Mouse (Mus musculus): ENCODE results near the gene Prss46. TPM values are rescaled to one million over a fixed set of nuclear protein-coding genes. Genes with fewer than 3 reads are reported as not detected.
A peak's percentile ranks its signal among the peaks of the same experiment; 100 is the strongest.
"Not testable (repeated sequence)": the region's sequence is repeated elsewhere in the genome, so short reads cannot be mapped to it uniquely, and the experiment has no call there.

The Prss46 gene
- under 1 TPM in 1 of 2 experiments, not detected in 1; 0.39 TPM for total RNA-seq (2021)
- long read RNA-seq = 0 reads

DNA sequence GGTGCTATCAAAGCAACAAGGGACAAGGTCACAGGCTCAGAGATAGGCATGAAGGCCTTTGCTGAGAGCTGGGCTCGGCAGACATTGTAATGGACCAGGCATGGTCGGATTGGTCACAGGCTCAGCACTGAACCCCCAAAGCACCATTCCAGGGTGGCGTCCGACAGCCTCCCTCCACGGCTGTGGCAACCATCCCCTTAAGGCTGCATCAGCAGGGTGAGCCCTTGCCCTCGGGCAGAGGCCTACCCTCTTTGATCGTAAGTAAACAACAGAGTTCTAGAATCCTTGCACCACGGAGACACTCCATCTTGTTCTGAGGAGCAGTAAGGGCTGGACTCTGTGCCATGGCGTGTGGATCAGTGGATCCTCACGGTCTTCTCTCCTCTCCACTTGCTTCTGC lies at the start of gene Prss46:
Gene Prss46, plus strand, starts transcription at position 301 of the 400 bp plus-strand sequence.
- no peak for DNase-seq (ENCODE audit: low spot score in 2 of 2)

GRCm38 (mm10) chr9:110797013-110797412 lies 47.3 kb upstream of the Prss46 start:
- DNase-seq (ENCODE audit: low spot score in 2 of 2) = no peak

DNA sequence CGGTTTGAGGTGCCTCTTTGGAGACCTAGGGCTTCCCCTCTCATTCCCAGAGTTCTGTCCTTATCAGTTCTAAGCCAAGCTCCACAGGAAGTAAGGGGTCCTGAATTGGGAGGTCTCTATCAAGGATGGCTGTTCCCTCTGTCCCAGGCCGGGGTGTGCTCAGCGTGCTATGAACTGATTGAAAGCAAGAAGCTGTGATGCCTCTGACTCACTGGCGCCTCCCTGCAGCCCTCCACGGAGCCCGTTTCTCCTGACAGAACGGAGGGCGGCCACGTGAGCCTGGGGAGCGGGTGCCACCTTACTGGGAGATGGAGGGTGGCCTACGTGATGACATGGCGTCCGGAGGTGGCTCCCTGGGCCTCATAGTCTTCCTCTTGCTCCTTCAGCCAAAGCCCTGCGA lies 46.4 kb upstream of the Prss46 start, which contains the start of gene Prss42:
Gene Prss42, plus strand, starts transcription at position 301 of the 400 bp plus-strand sequence.
- no peak for DNase-seq (ENCODE audit: low spot score in 2 of 2)

GRCm38 (mm10) chr9:110800834-110801479 lies 43.3 kb upstream of the Prss46 start:
- no peak for DNase-seq (ENCODE audit: low spot score in 2 of 2)

GRCm38 (mm10) chr9:110803294-110803693 lies 41.0 kb upstream of the Prss46 start:
- DNase-seq (ENCODE audit: low spot score in 2 of 2) = no peak

- no peak for DNase-seq (ENCODE audit: low spot score in 2 of 2)
Observed at GRCm38 (mm10) chr9:110810051-110810450, 34.3 kb upstream of the Prss46 start.

DNA sequence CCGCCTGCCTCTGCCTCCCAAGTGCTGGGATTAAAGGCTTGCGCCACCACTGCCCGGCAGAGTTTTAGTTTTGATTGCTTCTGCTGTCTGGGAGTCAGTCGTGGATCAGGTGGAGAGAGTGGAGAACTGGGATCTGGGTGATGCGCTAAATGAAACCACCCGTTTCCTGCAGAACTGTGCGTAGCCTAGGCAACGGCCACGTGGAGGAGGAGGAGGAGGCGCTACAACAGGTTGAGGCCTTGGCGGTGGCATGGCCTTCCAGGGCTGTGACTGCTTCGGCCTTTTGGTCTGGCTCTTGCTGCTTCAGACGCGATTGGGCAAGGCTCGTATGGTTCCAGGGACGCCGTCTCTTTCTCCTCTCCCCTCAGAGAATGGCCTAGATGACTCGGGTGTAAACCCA lies 30.5 kb upstream of the Prss46 start, which contains the start of gene Prss44:
Gene Prss44, plus strand, starts transcription at position 206 of the 400 bp plus-strand sequence.
- no peak for DNase-seq (ENCODE audit: low spot score in 2 of 2)

- not testable (repeated sequence) for DNase-seq (ENCODE audit: low spot score in 2 of 2)
Observed at GRCm38 (mm10) chr9:110820546-110820945, 23.8 kb upstream of the Prss46 start.

DNA sequence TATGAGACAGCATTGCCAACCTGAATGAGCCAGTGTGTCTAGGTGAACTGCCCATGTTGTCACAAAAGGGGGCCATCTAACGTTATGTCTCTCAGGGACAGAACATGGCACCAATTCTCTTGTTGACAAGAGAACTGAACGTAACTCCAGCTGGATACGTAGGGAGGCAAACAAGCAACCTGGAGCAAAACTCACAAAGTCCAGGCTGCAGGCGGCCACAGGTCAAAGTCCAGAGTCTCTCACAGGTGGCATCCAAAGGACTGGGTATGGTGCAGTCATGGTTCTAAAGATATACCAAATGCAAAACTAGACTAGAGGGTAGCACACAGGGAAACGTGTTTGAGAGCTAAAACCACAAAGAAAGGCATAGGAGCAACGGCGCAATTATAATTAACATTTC lies 22.9 kb upstream of the Prss46 start:
- DNase-seq (ENCODE audit: low spot score in 2 of 2) = no peak

- no peak for DNase-seq (ENCODE audit: low spot score in 2 of 2)
Observed at GRCm38 (mm10) chr9:110825426-110825825, 18.9 kb upstream of the Prss46 start.

DNA sequence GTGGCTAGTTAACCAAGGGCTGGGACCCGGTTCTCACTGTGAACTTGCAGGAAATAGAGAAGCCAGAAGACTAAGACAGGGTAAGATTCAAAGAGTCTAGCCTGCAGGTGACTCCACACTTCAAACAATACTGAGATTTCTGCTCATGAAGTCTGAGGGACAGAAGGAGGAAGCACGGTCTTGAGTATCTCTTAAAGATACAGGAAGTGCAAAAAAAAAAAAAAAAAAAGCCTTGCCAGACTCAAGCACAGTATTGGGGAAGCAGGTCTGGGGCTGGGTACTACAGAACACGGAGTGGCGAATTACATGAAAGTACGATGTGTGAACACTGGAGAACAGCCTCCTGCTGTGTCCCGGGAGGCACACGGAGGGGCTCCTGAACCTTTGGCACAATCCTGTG lies 18.5 kb upstream of the Prss46 start:
- DNase-seq (ENCODE audit: low spot score in 2 of 2) = no peak

DNA sequence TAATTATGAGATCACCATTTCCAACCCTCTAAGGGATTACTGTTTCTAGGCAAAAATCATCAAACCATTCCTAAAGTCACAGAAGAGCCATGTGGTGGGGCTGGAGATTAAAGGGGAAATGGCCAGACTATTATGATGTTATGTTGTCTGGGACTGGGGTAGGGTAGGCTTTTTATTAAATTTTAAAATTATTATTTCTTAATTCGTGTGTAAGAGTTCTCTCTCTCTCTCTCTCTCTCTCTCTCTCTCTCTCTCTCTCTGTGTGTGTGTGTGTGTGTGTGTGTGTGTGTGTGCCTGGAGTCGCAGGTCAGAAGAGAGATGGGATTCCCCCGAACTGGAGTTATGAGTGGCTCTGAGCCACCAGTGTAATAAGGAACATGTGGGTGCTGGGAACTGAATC lies 17.9 kb upstream of the Prss46 start, which contains the start of gene Prss43:
Gene Prss43, plus strand, starts transcription at position 301 of the 400 bp plus-strand sequence.
- DNase-seq (ENCODE audit: low spot score in 2 of 2) = no peak

DNA sequence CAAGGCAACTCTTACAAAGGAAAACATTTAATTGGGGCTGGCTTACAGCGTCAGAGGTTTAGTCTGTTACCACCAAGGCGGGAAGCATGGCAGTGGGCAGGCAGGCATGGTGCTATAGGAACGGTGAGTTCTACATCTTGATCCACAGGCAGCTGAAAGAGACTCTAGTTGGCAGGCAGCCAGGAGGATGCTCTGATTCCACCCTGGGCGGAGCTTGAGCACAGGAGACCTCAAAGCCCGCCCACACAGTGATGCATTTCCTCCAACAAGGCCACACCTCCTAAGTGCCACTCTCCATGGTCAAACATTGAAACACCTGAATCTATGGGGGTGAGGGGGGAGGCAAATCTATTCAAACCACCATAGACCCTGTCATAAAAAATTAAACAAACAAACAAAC lies 11.3 kb upstream of the Prss46 start:
- no peak for DNase-seq (ENCODE audit: low spot score in 2 of 2)

- no peak for DNase-seq (ENCODE audit: low spot score in 2 of 2)
Observed at GRCm38 (mm10) chr9:110834411-110834810, 9.9 kb upstream of the Prss46 start, which contains the start of gene Prss45. Gene Prss45 (plus strand): TSS chr9:110834588.

DNA sequence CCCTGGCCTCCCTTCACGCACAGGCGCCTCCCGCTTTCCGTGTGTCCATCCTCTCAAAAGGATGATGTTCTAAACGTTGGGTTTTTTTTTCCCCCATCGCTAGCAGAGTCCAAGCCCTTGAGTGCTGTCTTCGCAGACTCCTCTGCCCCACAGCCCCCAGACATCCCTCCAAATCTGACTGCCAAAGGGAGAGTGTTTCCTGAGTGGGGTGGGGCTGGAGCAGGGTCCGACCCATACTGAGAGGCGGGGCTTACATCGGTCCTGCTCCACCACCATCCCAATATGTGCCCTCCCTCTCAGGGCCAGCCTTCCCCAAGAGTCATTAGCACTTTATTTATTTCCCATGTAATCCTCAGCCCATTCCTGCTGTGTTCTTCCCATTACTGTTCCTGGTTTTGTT lies 9.3 kb upstream of the Prss46 start:
- no peak for DNase-seq (ENCODE audit: low spot score in 2 of 2)

DNA sequence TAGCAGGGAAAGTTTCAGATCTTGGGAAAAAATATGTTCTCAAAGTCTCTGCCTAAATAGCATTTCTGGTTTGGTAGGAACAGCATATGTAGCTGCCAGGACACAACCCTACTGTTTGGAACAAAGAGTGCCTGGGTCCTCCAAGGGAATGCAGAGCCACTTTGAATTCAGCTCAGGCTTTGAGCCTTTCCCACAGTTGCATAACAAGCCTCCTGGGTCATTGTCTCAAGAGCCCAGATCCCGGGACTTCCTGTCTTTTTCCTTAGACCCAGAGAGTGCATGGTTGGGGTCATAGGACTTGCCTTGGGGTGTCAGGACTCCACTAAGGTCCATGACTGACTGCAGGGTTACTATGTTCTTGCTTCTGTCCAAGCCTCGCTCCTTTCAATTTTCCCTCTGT lies 8.2 kb upstream of the Prss46 start:
- DNase-seq (ENCODE audit: low spot score in 2 of 2) = peak in 1 of 2 experiments; percentile 34

DNA sequence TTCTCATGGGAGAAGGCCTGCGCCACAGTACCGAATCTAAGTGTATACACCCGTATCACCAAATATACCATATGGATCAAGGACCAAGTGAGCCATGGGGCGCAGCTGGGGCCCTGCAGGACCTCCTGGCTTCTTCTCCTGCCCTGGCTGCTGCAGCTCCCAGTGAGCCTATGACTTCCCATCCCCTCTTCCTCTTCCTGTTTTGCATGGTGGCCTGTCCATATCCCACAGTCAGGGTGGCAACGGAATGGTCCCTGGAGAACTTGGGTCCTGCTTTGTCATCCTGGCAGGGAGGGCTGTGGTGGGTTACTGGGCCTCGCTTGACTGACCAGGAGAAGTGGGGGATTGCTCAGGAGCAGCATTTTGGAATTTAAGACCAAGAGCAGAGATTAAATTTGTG lies 3.4 kb upstream of the Prss46 start:
- DNase-seq (ENCODE audit: low spot score in 2 of 2) = no peak

- no peak for DNase-seq (ENCODE audit: low spot score in 2 of 2)
Observed at GRCm38 (mm10) chr9:110841438-110841837, 2.9 kb upstream of the Prss46 start.

GRCm38 (mm10) chr9:110849162-110849561 lies 4.9 kb downstream of the Prss46 start:
- no peak for DNase-seq (ENCODE audit: low spot score in 2 of 2)

DNA sequence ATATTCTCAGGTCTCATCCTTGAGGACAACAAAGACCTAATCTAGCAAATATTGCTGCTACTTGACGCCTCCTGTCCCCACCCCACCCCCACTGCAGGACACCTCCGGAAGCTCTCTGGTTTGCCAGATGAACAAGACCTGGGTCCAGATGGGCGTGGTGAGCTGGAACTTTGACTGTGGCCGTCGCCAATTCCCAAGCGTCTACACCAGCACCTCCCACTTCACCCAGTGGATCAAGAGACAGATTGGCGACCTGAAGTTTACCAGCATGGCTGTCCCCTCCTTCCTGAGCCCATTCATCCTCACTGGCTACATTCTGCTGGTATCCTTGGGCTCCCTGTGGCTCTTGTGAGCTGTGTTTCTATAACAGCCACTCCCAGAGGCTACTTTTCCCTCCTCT lies 11.6 kb downstream of the Prss46 start:
- no peak for DNase-seq (ENCODE audit: low spot score in 2 of 2)

DNA sequence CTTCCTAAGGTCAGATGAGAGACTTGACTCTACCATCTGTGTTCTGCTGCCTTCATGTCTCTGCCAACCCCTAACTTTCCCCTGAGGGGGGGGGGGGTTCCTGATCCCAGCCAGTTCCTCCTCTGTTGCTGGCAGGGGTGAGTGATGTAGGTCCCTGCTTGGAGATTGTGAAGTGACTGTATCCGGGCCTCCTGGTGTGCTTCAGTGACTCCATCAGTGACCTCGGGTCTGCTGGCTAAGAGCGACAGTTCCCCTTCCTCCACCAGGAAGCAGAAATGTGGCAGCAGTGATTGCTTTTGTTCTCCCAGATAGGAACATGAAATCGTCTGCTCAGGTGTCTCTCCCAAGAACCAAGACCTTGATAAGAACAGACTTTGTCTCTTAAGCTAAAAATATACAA lies 12.6 kb downstream of the Prss46 start:
- no peak for DNase-seq (ENCODE audit: low spot score in 2 of 2)

DNA sequence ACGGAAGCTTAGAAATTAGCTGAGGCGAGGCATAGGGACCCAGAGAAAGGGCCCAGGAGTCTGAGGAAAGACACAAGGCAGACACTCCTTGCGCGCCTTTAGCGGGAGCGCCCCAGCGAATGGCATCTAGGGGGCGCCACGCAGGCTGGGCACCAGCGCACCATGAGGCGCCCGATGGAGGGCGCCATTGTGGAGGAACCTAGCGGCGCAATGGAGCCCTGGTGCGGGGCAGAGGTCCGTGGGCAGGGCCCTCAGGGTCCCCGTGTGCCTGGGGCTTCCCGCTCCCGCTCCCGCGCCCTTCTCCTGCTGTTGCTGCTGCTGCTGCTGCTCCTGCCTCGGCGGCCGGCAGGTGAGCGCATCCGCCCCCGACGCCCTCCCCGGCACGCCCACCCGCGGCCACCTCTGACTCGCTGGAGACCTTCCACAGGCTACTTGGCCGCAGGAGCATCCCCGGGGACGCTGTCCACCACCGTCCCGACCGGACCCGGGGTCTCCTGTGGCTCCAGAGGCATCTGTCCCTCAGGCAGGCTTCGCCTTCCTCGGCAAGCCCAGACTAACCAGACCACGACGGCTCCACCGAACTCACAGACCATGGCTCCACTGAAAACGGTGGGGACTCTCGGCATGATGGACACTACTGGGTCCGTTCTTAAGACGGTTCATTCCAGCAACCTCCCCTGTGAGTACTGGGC lies 13.6 kb downstream of the Prss46 start, which contains the start of gene Prss50:
Gene Prss50, plus strand, starts transcription at position 187 of the 692 bp plus-strand sequence.
- DNase-seq (ENCODE audit: low spot score in 2 of 2) = no peak
